Mouse (Mus musculus): Measurements from ENCODE around the gene Lmx1b.
A peak's percentile ranks its signal among the peaks of the same experiment; 100 is the strongest.

The Lmx1b gene

DNA sequence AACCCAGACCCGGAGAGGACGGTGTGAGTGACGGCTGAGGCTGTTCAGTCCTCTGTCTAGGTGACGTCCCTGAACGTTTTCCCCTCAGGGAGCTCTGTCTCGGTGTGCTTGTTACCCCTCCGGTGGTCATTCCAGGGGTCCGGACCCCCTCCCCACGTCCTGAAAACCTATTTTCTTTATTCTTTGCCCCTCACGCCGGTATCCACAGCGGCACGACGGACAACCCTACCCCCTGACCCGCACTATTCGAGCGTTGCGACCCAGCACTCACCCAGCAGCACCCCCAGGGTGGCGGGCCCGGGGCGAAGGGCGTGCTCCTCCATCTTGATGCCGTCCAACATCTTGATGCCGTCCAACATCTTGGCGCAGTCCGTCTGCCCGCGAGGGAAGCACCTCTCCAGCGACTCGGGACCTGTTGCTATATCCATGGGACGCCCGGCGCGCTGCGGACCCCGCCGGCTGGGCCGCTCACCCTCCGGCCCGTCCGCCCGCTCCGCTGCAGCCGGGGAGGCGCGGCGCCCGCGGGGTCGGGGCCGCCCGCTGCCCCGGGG lies at the start of gene Lmx1b:
TSS of gene Lmx1b (minus strand) at position 341 of the 551 bp plus-strand sequence.
- DNase-seq = no peak

DNA sequence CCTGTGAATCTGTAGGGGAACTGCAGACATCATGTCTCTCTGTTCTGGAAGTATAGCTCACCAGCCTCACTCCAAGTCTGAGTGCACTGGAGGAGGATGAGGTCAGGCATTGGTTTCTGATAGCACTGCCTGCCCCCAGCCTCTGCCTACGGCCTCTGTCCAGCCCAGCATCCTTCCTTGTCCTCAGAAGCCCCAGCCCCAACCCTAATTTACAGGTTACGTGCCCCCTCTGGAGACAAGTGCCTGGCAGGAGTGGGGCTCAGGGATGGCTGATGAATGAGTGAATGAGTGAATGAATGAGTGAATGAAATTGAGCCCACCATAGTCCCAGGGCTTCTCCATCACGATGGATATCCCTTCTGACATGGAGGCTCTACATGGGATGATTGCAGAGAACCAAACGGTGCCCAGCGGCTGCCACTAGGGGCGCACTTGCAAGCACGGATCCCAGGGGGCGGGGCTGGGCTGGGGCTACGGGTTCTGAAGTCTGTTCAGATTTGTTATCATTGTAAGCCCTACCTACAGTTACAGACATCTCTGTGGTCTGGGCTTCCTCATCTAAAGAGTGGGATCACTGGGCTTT lies 49.7 kb upstream of the Lmx1b start:
- peak; percentile 39 for DNase-seq

DNA sequence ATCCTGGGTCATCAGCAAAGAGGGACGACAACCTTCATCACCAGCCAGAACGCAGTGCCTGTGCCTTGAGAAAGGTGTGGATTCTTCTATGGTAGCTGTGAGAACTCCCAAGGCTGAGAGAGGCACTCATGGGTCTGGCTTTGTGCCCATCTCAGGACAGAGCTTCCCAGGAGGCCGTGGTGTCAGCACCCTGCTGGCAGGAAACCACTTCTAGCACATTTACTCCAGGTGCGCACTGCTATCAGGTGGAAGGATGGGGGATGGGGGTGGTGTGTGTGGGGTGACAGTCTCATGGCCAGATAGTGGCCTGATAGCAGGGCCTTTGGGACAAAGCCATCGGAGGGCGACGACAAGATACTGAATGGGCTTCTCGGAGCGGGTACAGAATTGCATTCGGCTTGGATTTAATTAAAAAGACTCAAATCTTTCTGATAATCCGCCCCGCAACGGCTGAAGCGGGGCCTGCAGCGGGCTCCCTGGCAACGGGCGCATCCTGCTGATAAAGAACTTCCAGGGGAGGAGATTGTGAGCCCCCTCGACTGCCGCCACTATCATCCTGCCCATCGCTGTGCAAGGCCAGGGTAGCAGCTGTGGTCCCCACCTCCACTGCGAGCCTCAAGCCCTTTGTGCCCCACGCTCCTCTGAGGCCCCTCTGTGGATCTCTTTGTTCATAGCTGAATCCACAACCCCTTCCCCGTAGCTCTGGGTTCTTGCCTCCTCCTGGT lies 49.0 kb upstream of the Lmx1b start:
- DNase-seq = no peak

DNA sequence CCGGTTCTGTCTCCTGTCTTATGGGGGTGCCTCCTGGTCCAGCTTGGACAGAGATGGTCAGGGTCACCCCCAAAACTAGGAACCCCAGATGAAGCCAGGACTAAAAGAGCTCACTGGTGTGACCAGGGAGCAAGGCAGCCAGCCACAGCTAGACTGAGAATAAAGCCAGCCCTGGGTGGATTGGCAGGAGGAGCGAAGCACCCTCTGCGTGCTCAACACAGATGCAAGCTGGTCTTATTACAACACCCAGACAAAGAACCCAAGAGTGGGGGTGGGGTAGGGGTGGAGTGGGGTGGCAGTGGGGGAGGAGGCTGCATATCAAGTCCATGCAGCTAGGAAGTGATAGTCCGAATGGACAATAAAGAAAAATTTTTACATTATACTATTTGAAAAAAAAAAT lies 43.3 kb upstream of the Lmx1b start:
- DNase-seq = no peak

DNA sequence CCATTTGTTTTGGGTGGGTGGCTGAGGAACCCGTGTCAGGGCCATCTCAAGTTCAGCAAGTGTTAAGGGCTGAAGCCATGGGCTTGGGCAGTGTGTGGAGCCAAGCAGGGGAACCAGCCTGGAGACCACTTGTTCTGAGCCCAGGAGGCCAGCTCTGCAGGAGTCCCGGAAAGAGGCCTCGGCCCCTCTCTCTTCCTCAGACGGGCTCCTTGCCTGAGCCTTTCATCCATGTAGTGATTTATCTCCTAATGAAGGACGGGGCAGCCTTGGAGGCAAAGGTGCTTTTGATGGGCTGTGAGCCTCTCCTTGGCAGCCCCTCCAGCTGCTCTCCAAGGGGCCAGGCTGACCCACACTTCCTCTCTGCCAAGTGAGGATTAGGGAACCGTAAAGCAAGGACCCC lies 42.8 kb upstream of the Lmx1b start:
- no peak for DNase-seq

DNA sequence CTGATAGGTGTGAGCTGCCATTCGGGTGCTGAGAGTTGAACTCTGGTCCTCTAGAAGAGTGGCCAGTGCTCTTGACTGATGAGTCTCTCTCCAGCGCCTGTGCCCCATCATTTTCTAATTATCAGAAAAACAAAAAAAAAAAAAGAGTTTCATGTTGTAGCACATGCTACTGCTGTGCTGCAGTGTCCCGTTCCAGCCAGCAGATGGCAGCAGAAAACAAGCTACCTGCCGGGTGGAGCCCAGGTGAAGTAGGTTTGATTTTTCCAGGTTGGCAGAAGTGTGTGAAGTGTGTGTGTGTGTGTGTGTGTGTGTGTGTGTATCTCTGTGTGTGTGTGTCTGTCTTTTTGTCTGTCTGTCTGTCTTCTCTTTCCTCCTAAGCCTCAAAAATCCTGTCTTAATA lies 41.9 kb upstream of the Lmx1b start:
- peak; percentile 80 for DNase-seq

DNA sequence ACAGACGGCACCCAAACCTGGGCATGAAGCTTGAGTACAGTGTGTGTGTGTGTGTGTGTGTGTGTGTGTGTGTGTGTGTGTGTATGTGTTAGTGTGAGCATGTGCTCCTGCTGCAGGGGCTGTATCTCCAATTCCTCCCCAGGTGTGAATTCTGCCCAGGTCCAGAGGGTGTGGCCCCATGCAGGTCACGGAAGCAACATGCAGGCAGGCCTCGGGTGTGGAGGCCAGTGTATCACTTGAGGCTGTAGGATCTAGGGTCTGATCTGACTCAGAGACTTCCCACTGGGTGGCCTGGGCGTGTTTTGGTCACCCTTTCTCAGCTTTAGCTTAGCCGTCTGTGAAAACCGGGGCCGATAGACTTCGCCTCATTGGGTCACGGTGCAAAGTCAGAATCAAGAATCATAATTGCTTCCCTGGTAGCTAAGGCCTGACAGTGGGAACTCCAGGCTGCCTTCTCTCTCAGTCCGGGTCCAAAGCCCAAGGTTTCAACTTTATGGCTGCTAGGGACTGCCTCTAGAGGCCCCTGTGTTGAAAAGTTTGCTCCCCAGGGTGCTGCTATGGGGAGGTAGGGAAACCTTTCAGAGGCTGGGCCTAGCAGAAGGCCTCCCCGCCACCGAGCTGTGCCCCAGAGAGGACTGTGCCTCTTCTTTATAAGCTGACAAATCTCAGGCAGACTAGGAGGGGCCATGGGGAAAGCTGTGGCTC lies 38.8 kb upstream of the Lmx1b start:
- DNase-seq = no peak

DNA sequence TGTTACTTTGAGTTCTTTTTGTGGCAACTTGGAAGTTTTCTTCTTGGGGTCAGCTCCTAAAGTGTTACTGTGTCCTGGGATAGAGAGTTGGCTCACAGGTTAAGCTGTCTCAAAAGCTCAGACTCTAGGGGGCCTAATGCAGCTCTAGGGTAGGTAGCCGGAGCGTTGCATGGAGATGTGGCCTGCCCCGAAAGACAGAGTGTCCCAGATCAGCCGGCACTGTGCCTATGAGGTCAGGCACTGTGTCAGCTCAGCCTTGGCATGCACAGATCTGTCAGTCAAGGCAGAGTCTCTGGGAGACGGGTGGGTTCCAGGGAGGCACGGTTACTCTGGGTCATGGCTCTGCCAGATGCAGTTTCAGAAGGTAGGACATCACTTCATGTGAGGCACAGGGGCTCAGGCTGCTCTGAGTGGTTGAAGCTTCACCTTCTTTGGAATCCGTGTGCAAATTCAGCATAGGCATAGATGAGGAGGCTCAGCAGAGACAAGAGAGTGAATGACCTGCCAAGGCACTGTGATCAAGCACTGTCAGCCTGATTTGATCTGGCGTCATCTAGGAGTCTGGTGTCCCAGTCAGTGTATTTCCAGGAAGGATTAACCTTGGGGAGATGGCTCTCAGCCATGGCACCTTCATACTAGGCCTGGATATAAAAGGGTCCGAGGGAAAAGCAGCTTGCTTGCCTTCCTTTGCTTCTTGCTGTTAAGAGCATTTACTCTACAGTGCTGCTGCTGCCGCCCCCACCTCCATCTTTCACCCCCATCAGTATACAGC lies 32.6 kb upstream of the Lmx1b start:
- no peak for DNase-seq

DNA sequence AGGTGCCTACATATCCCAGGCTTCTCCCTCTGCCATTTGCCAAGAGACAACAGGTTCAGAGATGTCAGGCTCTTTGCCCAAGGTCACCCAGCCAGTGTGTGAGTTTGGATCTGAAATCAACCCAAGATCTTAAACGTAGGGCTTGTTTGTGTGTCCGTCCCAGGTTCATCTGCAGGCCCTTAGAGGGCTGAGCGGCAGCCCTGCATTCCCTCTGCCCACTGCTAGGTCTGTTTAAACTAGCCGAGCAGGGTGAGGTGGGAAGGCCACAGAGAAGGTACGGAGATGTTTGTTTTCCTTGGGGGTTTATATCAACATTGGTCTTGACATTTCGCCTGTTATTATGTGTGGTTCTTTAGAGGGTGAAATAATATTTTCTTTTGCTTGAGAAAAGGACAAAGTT lies 28.4 kb upstream of the Lmx1b start:
- DNase-seq = no peak

DNA sequence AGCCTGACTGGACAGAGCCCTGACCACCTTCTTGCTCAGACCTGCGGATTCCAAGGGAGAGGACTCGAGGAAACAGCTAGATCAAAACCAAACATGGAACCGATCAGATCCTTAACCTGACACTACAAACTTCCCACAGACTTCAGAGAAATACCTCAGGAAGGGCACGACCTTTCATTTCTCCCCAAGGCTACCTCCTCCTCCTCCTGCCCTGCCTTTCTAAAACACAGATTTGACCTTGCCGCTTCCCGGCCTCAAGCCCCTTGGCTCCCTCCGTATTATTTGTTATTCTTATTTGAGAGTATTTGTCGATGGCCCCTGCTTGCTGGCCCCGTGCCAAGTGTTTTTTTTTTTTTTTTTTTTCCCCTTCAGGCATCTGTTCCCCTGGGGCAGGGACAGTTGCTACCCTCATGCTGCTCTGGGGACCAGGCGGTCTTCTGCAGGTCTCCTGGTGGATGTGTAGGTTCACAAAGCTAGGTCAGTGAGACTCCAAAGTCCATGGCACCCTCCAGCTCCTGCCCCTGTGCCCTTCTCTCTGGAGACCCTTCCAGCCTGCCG lies 26.2 kb upstream of the Lmx1b start:
- DNase-seq = no peak

DNA sequence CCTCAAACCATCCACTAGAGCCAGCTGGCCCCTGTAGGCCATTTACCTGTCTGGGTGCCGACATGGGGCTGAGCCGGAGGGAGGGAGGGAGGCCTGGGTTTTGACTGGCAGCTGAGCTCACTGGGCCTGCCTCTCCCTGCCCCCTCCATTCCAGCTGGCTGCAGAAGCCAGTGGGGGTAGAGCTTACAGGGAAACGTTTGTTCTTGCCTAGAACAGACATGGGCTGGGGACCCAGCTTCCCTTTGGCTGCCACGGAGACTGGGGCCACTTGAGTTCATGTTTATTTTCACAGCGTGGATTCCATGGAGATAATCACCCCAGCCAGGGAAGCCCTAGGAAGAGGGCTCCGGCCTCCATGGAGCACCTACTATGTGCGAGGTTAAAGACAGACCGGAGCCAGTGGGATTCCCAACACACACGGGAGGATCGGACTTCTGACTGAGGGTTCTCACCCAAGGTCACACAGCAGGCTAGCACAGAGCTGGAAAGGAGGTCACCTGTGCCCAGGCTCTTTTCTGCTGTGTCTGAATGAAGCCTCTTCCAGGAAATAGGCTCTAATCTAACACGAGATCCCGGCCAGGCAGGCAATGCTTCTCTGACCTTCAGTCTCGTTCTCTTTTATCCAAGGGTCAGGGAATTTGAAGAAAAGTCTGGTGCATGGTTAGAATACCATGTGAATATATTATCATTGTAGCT lies 25.2 kb upstream of the Lmx1b start:
- peak; percentile 17 for DNase-seq

DNA sequence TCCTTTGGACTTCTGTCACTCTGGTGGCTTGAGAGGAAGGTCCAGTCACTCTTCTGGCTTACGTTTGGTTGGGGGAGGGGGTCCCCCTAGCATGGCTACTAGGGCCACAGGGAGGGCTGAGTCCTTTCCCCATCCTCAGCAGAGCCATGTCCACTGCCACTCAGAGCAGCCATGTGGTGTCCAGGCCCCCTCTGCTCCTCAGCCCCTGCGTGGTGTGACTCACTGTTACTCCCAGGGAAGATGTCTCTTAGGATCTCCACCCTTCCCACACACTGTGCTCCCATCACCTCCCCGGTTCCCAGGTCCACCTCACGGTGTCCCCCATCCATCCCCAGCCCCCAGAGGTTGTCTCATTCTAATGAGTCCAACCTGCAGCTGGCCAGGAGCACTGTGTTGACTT lies 24.4 kb upstream of the Lmx1b start:
- DNase-seq = no peak

DNA sequence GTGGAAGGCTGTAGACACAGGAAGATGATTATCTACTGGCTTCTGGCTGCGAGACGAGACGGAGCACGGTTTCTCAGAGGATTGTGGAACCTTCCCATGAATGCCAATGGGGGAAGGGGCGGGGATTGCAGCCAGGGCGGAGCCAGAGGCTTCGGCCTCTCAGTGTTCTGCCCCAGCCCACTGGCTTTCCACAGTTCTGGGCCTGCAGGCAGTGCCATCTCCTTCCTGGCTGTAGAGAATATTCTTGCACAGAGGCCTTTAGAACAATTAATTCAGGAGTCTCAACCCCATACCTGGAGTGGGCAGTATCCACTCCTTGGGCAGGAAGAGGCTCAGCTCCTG lies 18.9 kb upstream of the Lmx1b start:
- DNase-seq = peak; percentile 44

DNA sequence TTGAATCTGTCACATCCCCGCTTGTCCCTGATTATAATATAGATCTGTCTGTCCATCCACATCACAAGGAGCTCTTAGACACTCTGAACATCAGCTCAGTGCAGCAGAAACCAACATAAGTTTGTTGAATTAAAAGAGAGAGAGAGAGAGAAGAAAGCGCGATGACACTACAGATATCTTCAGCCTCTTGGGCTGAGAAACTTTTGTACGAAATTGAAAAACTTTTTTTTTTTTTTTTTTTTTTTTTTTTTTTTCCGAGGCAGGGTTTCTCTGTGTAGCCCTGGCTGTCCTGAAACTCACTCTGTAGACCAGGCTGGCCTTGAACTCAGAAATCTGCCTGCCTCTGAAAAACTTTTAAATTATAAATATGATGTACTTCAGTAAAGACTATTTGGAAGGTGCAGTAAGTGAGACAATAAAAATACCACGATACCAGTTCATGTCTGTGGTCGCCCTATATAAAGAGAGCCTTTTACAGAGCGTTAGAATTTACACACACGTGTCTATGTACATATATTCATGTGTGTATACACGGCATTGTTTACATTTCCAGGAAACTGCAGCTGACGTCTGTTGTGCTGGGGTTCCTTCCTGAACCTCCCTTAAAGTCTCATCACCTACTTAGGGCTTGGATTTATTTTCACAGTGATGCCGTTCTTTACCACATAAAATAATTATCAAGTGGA lies 18.4 kb upstream of the Lmx1b start:
- no peak for DNase-seq

DNA sequence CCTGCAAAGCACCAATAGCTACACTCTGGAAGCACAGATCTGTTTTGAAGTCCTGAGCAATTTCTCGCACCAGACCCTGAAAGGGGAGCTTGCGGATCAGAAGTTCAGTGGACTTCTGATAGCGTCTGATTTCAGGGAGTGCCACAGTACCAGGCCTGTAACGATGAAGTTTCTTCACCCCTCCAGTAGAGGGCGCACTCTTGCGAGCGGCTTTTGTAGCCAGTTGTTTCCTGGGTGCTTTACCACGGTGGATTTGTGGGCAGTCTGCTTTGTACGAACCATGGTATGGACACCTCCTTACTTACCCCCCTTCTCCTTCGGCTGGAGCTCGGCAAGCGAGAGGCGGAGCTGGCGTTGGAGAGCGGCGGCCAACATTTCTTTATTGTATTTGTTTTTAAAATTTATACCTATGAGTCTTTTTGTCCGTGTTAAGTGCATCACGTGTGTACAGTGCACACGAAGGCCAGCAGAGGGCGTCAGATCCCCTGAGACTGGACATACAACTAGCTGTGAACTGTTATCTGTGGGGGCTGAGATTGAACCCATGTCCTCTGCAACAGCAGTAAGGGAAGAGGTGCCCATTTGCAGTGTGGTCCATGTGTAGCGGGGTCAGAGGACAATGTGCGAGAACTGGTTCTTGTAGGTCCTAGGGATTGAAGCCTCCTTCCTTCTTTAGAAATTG lies 12.3 kb upstream of the Lmx1b start:
- DNase-seq = no peak

DNA sequence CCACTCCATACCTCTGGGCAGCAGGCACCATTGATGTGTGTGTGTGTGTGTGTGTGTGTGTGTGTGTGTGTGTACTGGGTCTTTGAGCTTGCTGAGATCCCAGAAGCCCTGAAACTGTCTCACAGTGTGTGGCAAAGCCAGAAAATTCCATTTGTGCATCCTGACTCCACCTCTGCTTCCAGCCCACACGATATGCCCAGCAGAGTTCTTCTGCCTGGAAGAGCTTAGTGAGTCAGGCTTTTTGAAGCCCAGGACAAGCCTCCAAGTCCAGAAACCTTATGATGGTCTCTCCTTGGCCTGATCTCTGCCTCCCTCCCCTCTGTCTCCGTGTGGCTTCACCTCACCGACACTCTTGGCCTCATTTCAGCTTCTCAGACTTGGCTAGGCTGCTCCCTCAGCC lies 9.1 kb upstream of the Lmx1b start:
- no peak for DNase-seq

DNA sequence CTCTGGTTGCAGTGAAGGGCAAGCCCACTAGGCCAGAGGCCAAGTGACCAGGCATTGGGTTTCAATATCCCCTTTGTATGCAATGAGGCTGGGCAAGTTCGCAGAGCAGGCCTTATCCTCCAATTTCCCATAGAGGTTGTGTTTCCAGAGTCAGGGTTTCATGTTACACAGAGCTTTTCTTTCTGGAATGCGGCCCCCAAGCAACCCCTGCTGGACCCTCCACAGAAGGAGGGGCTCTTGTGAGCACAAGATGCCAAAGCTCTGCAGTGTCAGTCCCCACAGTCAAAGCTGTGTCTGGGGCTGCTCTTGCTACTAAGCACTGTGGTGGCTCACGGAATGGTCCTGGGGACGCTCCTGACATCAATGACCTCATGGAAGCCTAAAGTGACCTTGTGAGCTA lies 8.6 kb upstream of the Lmx1b start:
- no peak for DNase-seq

DNA sequence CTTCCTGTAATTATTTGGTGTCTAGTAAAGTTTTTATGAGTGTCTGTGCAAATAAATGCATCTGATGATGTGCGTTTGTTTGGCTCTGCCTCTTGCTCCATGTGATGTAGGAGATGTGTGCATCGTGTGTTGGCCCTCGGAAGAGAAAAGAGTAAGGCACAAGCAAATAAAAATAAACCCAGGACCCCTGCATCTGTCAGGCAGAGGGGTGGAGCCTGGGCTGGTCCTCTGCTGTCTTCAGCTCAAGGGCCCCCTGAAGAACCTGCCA lies 5.9 kb upstream of the Lmx1b start:
- DNase-seq = no peak

DNA sequence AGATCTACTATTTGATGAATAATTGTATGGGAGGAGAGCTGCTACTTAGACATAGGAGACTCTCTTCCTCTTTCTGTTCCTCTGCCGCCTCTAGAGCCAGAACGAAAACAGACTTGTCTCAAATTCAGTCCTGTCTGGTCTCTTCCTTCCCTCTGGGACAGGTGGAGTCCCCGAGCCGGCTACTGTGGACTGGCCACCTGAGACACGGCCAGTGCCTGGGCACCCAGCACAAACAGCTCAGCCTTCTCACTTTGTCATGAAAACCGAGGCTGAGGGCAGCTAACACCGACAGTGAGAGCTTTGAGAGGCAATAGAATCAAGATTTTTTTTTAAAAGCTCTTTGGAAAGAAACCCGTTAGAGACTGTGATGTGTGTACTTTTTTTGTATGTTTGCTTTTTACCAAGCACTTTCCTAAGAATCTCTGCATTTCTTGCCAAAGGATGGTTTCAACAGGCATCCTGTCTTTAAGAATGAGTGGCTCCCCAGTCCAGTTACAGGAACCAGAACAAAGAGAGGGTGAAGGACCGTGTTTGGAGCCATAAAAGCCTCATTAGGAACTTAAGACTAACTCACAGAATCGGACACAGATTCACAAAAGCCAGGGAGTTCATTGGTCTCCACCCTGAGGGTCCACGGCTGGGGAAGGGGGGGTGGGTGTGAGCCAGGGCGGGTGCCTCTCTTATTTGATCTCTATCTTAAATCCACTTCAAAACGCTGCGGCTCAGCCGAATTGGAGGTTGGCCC lies 5.4 kb upstream of the Lmx1b start:
- DNase-seq = no peak

Data from lung, postnatal 14 days (tissue).